Mouse (Mus musculus) stomach, postnatal 0 days (tissue): ENCODE data around the gene Lbx1.

Source experiments
- CTCF ChIP-seq: IDR thresholded peaks from 2 replicates; pipeline ENCODE4 v1.5.1; 2016; ENCODE audit warnings: antibody characterized with exemption, low read depth, mild to moderate bottlenecking, moderate library complexity
- EP300 ChIP-seq: optimal IDR thresholded peaks from 2 replicates; pipeline ENCODE3; 2016; ENCODE audit warnings: antibody characterized with exemption

DNA sequence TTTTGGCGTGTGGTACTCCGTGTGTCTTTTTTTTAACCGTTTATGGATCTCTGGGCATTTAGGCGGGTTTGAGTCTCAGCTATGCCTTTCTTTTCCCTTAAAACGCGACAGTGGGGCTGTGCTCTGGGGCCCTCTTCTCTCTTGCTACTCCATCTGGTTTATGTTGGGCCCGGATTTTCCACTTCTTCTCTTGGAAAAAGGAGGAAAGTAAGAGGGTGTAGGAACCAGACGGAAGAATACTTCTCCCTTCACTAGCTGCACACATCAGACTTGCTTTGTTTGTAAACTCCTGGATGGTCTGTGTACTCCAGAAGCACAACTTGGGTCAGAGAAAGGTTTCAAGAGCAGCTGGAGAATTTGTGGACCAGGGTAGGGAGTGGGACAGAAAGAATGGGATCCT, 1.5 kb upstream of the Lbx1 start:
- TF ChIP-seq CTCF (no peak), EP300 (no peak)
